Mouse (Mus musculus): ENCODE measurements around the gene Cdh15. TPM values are rescaled to one million over a fixed set of nuclear protein-coding genes. Genes with fewer than 3 reads are reported as not detected.

Gene Cdh15
- polyA plus RNA-seq, 1 experiment from 2014 or later = 0.85 TPM

- no peaks in the 10 kb centered on the region for H3K9me3 ChIP-seq (replicated peaks)
- no peak overlapping the region for H3K9ac ChIP-seq
- WGBS (ENCODE audit: insufficient replicate concordance) = 33% methylated on average over 3 of the region's 3 CpGs
- no peaks in the 10 kb centered on the region for H3K36me3 ChIP-seq (replicated peaks)
- no peak overlapping the region for H3K4me2 ChIP-seq
- no peak overlapping the region for H3K27ac ChIP-seq (replicated peaks)
- H3K27me3 ChIP-seq = peaks cover 72% of the 10 kb centered on the region
- H3K4me3 ChIP-seq (replicated peaks) = no peak overlapping the region
- ATAC-seq (ENCODE audit: insufficient read depth) = no peak
- H3K4me1 ChIP-seq (replicated peaks) = peaks cover 7% of the 10 kb centered on the region
Measured at GRCm38 (mm10) chr8:122844161-122844560, 3.6 kb upstream of the Cdh15 start.

GRCm38 (mm10) chr8:122845662-122846061 lies 2.1 kb upstream of the Cdh15 start:
- Histone ChIP-seq H3K27ac (replicated peaks) (no peak overlapping the region), H3K4me3 (replicated peaks) (no peak overlapping the region), H3K36me3 (replicated peaks) (no peaks in the 10 kb centered on the region), H3K27me3 (peaks cover 78% of the 10 kb centered on the region), H3K4me2 (no peak overlapping the region), H3K4me1 (replicated peaks) (peaks cover 7% of the 10 kb centered on the region), H3K9me3 (replicated peaks) (no peaks in the 10 kb centered on the region), H3K9ac (no peak overlapping the region)
- ATAC-seq (ENCODE audit: insufficient read depth) = no peak
- 66% methylated on average over 4 of the region's 4 CpGs for WGBS (ENCODE audit: insufficient replicate concordance)

- no peak for ATAC-seq (ENCODE audit: insufficient read depth)
- peaks cover 85% of the 10 kb centered on the region for H3K27me3 ChIP-seq
Measured at GRCm38 (mm10) chr8:122849152-122849910, 1.6 kb downstream of the Cdh15 start.

GRCm38 (mm10) chr8:122850641-122851240 lies 3.0 kb downstream of the Cdh15 start:
- Histone ChIP-seq H3K4me1 (replicated peaks) (peaks cover 7% of the 10 kb centered on the region), H3K36me3 (replicated peaks) (no peaks in the 10 kb centered on the region), H3K27me3 (peaks cover 89% of the 10 kb centered on the region), H3K4me3 (replicated peaks) (no peak overlapping the region), H3K4me2 (no peak overlapping the region), H3K9me3 (replicated peaks) (no peaks in the 10 kb centered on the region), H3K9ac (no peak overlapping the region), H3K27ac (replicated peaks) (no peak overlapping the region)
- WGBS (ENCODE audit: insufficient replicate concordance) = 44% methylated on average over 3 of the region's 3 CpGs
- ATAC-seq (ENCODE audit: insufficient read depth) = no peak

More at GRCm38 (mm10) chr8:122849152-122849910, 1.6 kb downstream of the Cdh15 start:
- WGBS (ENCODE audit: insufficient replicate concordance) = 71% methylated on average over 10 of the region's 11 CpGs
- peaks cover 7% of the 10 kb centered on the region for H3K4me1 ChIP-seq (replicated peaks)
- no peak overlapping the region for H3K9ac ChIP-seq
- H3K27ac ChIP-seq (replicated peaks) = no peak overlapping the region
- no peak overlapping the region for H3K4me2 ChIP-seq
- no peaks in the 10 kb centered on the region for H3K36me3 ChIP-seq (replicated peaks)
- H3K4me3 ChIP-seq (replicated peaks) = no peak overlapping the region
- H3K9me3 ChIP-seq (replicated peaks) = no peaks in the 10 kb centered on the region

GRCm38 (mm10) chr8:122851692-122852545 lies 4.2 kb downstream of the Cdh15 start:
- Histone ChIP-seq H3K4me2 (no peak overlapping the region), H3K4me3 (replicated peaks) (no peak overlapping the region), H3K9ac (no peak overlapping the region), H3K9me3 (replicated peaks) (no peaks in the 10 kb centered on the region), H3K27ac (replicated peaks) (no peak overlapping the region), H3K4me1 (replicated peaks) (peaks cover 7% of the 10 kb centered on the region), H3K27me3 (peaks cover 86% of the 10 kb centered on the region), H3K36me3 (replicated peaks) (no peaks in the 10 kb centered on the region)
- no peak for ATAC-seq (ENCODE audit: insufficient read depth)
- WGBS (ENCODE audit: insufficient replicate concordance) = 57% methylated on average over 12 of the region's 12 CpGs

GRCm38 (mm10) chr8:122852546-122852905 lies 4.8 kb downstream of the Cdh15 start:
- Histone ChIP-seq H3K4me2 (no peak overlapping the region), H3K36me3 (replicated peaks) (no peaks in the 10 kb centered on the region), H3K27ac (replicated peaks) (no peak overlapping the region), H3K4me1 (replicated peaks) (peaks cover 7% of the 10 kb centered on the region), H3K9me3 (replicated peaks) (no peaks in the 10 kb centered on the region), H3K9ac (no peak overlapping the region), H3K27me3 (peaks cover 82% of the 10 kb centered on the region), H3K4me3 (replicated peaks) (no peak overlapping the region)
- 25% methylated on average over 1 of the region's 1 CpGs for WGBS (ENCODE audit: insufficient replicate concordance)
- no peak for ATAC-seq (ENCODE audit: insufficient read depth)

GRCm38 (mm10) chr8:122853340-122853771 lies 5.6 kb downstream of the Cdh15 start:
- no peaks in the 10 kb centered on the region for H3K36me3 ChIP-seq (replicated peaks)
- ATAC-seq (ENCODE audit: insufficient read depth) = no peak
- H3K27ac ChIP-seq (replicated peaks) = no peak overlapping the region
- H3K4me2 ChIP-seq = no peak overlapping the region
- 25% methylated on average over 11 of the region's 11 CpGs for WGBS (ENCODE audit: insufficient replicate concordance)
- H3K27me3 ChIP-seq = peaks cover 78% of the 10 kb centered on the region
- no peak overlapping the region for H3K4me3 ChIP-seq (replicated peaks)
- H3K9ac ChIP-seq = no peak overlapping the region
- H3K4me1 ChIP-seq (replicated peaks) = peaks cover 2% of the 10 kb centered on the region
- H3K9me3 ChIP-seq (replicated peaks) = no peaks in the 10 kb centered on the region

GRCm38 (mm10) chr8:122854388-122854787 lies 6.6 kb downstream of the Cdh15 start:
- Histone ChIP-seq H3K9me3 (replicated peaks) (no peaks in the 10 kb centered on the region), H3K4me2 (no peak overlapping the region), H3K4me1 (replicated peaks) (no peaks in the 10 kb centered on the region), H3K4me3 (replicated peaks) (no peak overlapping the region), H3K36me3 (replicated peaks) (no peaks in the 10 kb centered on the region), H3K27ac (replicated peaks) (no peak overlapping the region), H3K27me3 (peaks cover 74% of the 10 kb centered on the region), H3K9ac (no peak overlapping the region)
- 56% methylated on average over 7 of the region's 7 CpGs for WGBS (ENCODE audit: insufficient replicate concordance)
- ATAC-seq (ENCODE audit: insufficient read depth) = no peak

GRCm38 (mm10) chr8:122855123-122855522 lies 7.4 kb downstream of the Cdh15 start:
- H3K27me3 ChIP-seq = peaks cover 67% of the 10 kb centered on the region
- no peak overlapping the region for H3K4me3 ChIP-seq (replicated peaks)
- H3K36me3 ChIP-seq (replicated peaks) = no peaks in the 10 kb centered on the region
- H3K9me3 ChIP-seq (replicated peaks) = no peaks in the 10 kb centered on the region
- no peak for ATAC-seq (ENCODE audit: insufficient read depth)
- H3K27ac ChIP-seq (replicated peaks) = no peak overlapping the region
- H3K4me2 ChIP-seq = no peak overlapping the region
- H3K9ac ChIP-seq = no peak overlapping the region
- H3K4me1 ChIP-seq (replicated peaks) = peaks cover 5% of the 10 kb centered on the region; the same call in 1 of the 2 replicates
- WGBS (ENCODE audit: insufficient replicate concordance) = 61% methylated on average over 4 of the region's 4 CpGs

- H3K27me3 ChIP-seq = peaks cover 64% of the 10 kb centered on the region
- H3K36me3 ChIP-seq (replicated peaks) = no peaks in the 10 kb centered on the region
- no peak overlapping the region for H3K4me2 ChIP-seq
- H3K27ac ChIP-seq (replicated peaks) = no peak overlapping the region
- H3K4me3 ChIP-seq (replicated peaks) = no peak overlapping the region
- no peak for ATAC-seq (ENCODE audit: insufficient read depth)
- 68% methylated on average over 8 of the region's 8 CpGs for WGBS (ENCODE audit: insufficient replicate concordance)
- H3K4me1 ChIP-seq (replicated peaks) = peaks cover 5% of the 10 kb centered on the region; the same call in 1 of the 2 replicates
- no peak overlapping the region for H3K9ac ChIP-seq
- no peaks in the 10 kb centered on the region for H3K9me3 ChIP-seq (replicated peaks)
Measured at GRCm38 (mm10) chr8:122856288-122856687, 8.5 kb downstream of the Cdh15 start.

- no peak overlapping the region for H3K27ac ChIP-seq (replicated peaks)
- H3K4me3 ChIP-seq (replicated peaks) = no peak overlapping the region
- no peak for ATAC-seq (ENCODE audit: insufficient read depth)
- H3K36me3 ChIP-seq (replicated peaks) = no peaks in the 10 kb centered on the region
- WGBS (ENCODE audit: insufficient replicate concordance) = 40% methylated on average over 13 of the region's 13 CpGs
- H3K27me3 ChIP-seq = peaks cover 49% of the 10 kb centered on the region
- H3K4me2 ChIP-seq = no peak overlapping the region
- H3K4me1 ChIP-seq (replicated peaks) = peaks cover 5% of the 10 kb centered on the region
- no peaks in the 10 kb centered on the region for H3K9me3 ChIP-seq (replicated peaks)
- H3K9ac ChIP-seq = no peak overlapping the region
Measured at GRCm38 (mm10) chr8:122859843-122860242, 12.1 kb downstream of the Cdh15 start.
